Mouse (Mus musculus) heart, adult 2 months (tissue): ENCODE results near the gene Arhgef39.

Experiments used
- CTCF ChIP-seq: fragments of 200-600 bp; IDR thresholded peaks from 2 replicates; pipeline ENCODE4 v1.8.1; 2022; ENCODE audit warnings: antibody characterized with exemption, mild to moderate bottlenecking, moderate library complexity
- POLR2A ChIP-seq: fragments of 200-500 bp; IDR thresholded peaks from 2 replicates; pipeline ENCODE4 v1.6.1; 2011; ENCODE audit warnings: mild to moderate bottlenecking, low read depth, low read length, control low read depth; ENCODE audit not compliant: insufficient read depth

GRCm38 (mm10) chr4:43504269-43504668 is 4.8 kb upstream of the Arhgef39 start:
- TF ChIP-seq POLR2A (no peak), CTCF (no peak)
